Mouse (Mus musculus) megakaryocyte-erythroid progenitor cell, adult 5 weeks (primary cell): ENCODE data around the gene Rhox4d. TPM values are rescaled to one million over a fixed set of nuclear protein-coding genes. Genes with fewer than 3 reads are reported as not detected.

Experiments
- polyA plus RNA-seq: library from polyadenylated mRNA; stranded (reverse); fragments of >175 nt; gene quantifications from 2 replicates; pipeline ENCODE4 v1.2.3, GENCODE M21; 2012

Gene Rhox4d
- not detected in 2 replicates for polyA plus RNA-seq

DNA sequence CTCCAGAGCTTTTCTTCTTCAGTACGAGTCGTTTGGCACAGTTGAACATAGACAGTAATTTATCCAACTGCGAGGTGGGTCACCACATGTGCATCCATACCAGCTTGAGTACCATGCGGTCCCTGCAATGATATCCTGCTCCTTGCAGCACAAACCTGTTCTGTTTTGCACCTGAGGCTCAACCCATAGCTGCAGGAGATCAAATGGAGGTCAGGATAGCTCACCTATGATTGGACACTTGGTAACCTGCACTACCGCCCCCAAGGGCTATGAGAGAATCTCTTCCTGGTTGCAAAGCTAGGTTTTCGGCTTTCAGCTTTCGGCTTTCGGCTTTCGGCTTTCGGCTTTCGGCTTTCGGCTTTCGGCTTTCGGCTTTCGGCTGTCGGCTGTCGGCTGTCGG, at the start of gene Rhox4d:
Gene Rhox4d (plus strand): TSS at position 301 of the 400 bp plus-strand sequence.

GRCm38 (mm10) chrX:37480037-37480436, 34.1 kb upstream of the Rhox4d start, which contains the start of gene Rhox4c:
Gene Rhox4c (plus strand): TSS chrX:37480337.

GRCm38 (mm10) chrX:37530152-37530551, 16.0 kb downstream of the Rhox4d start, which contains the start of gene Rhox2e:
Gene Rhox2e (plus strand): TSS chrX:37530452.

GRCm38 (mm10) chrX:37541719-37542118, 27.6 kb downstream of the Rhox4d start, which contains the start of gene Rhox3e:
Gene Rhox3e (plus strand): TSS chrX:37542019.

GRCm38 (mm10) chrX:37557112-37557511, 43.0 kb downstream of the Rhox4d start, which contains the start of gene Rhox4e:
Gene Rhox4e (plus strand): TSS chrX:37557412.

Other genes with a start within 250 kb of the Rhox4d start
- not detected in 2 replicates for gene Rhox4a, start 249.0 kb upstream of the Rhox4d start, polyA plus RNA-seq
- gene Rhox3a2, start 134.3 kb upstream of the Rhox4d start, polyA plus RNA-seq, result not detected in 2 replicates
- not detected in 2 replicates for gene Rhox4a2, start 123.5 kb upstream of the Rhox4d start, polyA plus RNA-seq
- not detected in 2 replicates for gene Rhox2b, start 102.3 kb upstream of the Rhox4d start, polyA plus RNA-seq
- gene Rhox4b, start 81.9 kb upstream of the Rhox4d start, polyA plus RNA-seq, result not detected in 2 replicates
- not detected in 2 replicates for gene Rhox2c, start 60.7 kb upstream of the Rhox4d start, polyA plus RNA-seq
- not detected in 2 replicates for gene Rhox3c, start 55.8 kb upstream of the Rhox4d start, polyA plus RNA-seq
- gene Rhox4c, start 34.0 kb upstream of the Rhox4d start, polyA plus RNA-seq, result not detected in 2 replicates
- not detected in 2 replicates for gene Rhox2d, start 20.9 kb upstream of the Rhox4d start, polyA plus RNA-seq
- not detected in 2 replicates for gene Rhox2e, start 16.1 kb downstream of the Rhox4d start, polyA plus RNA-seq
- gene Rhox3e, start 27.7 kb downstream of the Rhox4d start, polyA plus RNA-seq, result not detected in 2 replicates
- not detected in 2 replicates for gene Rhox4e, start 43.1 kb downstream of the Rhox4d start, polyA plus RNA-seq
- not detected in 2 replicates for gene Rhox2f, start 57.0 kb downstream of the Rhox4d start, polyA plus RNA-seq
- gene Rhox3f, start 66.6 kb downstream of the Rhox4d start, polyA plus RNA-seq, result not detected in 2 replicates
- gene Rhox4f, start 93.3 kb downstream of the Rhox4d start, polyA plus RNA-seq, result not detected in 2 replicates
- gene Rhox3g, start 114.3 kb downstream of the Rhox4d start, polyA plus RNA-seq, result not detected in 2 replicates
- not detected in 2 replicates for gene Rhox2g, start 129.1 kb downstream of the Rhox4d start, polyA plus RNA-seq
- gene Rhox4g, start 137.0 kb downstream of the Rhox4d start, polyA plus RNA-seq, result not detected in 2 replicates
- not detected in 2 replicates for gene Rhox3h, start 154.4 kb downstream of the Rhox4d start, polyA plus RNA-seq
- gene Rhox2h, start 158.9 kb downstream of the Rhox4d start, polyA plus RNA-seq, result not detected in 2 replicates